37 mouse cellular contexts compared by ENCODE assay signal in the genomic region with DNA sequence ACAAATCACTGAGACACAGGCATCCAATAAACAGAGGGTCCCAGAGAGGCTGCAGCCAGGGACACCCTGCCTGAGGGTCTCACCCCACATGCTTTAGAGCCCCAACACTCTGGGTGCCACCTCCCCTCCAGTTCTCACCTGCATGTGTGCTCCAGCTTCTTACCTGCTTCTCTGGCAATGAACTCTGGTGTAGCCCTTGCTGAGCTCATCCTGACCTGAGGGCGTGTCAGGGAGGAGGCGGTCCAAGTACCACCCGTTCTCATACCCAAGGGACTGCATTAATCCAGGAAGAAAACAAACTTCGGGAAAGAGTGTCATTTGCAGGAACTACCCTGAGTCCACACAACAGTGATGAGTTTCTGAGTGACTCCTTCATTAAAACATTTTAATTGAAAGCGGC. TPM values are rescaled to one million over a fixed set of nuclear protein-coding genes. Genes with fewer than 3 reads are reported as not detected.
DNase-seq lines count a peak whose midpoint lies in the region; ATAC-seq and TF ChIP-seq lines count a peak whose summit lies in the region.
"Had no signal": no experiment of that assay in that cellular context is flagged by ENCODE, and none has a peak within 500 bp of the region (broad histone marks: within the 10 kb centered on the region; RNA-seq: fewer than 3 reads in every experiment).

Sectm1b (minus strand) TSS at position 191 of the 400 bp plus-strand sequence.

- no peak for ATAC-seq in megakaryocyte, adult 5-6 weeks (ENCODE audit: poor library complexity, severe bottlenecking)
- ATAC-seq in inflammation-experienced regulatory T-cells, adult 6 months = no peak
- ATAC-seq: forebrain, embryonic 13.5 days; hindbrain, embryonic 16.5 days; midbrain, embryonic 15.5 days had no signal

- H3K9me3 ChIP-seq in megakaryocyte, embryonic 14.5 days = no peaks in the 10 kb centered on the region
- H3K9me3 ChIP-seq: embryonic facial prominence, embryonic 10.5 days; embryonic facial prominence, embryonic 15.5 days; forebrain, embryonic 13.5 days; heart, embryonic 10.5 days; heart, embryonic 15.5 days; liver, embryonic 13.5 days; midbrain, embryonic 10.5 days; midbrain, embryonic 15.5 days had no signal

- TF ChIP-seq POLR2A in kidney, adult 2 months (IDR thresholded peaks at IDR 0.05; ENCODE audit: low read depth, low read length) = no peak

- H3K27me3 ChIP-seq in kidney, adult 2 months (replicated peaks; ENCODE audit: control insufficient read depth, insufficient read depth, low read length) = no peaks in the 10 kb centered on the region
- H3K27me3 ChIP-seq in megakaryocyte, embryonic 14.5 days (replicated peaks) = peaks cover 62% of the 10 kb centered on the region
- H3K27me3 ChIP-seq: embryonic facial prominence, embryonic 15.5 days; forebrain, embryonic 13.5 days; liver, embryonic 13.5 days; midbrain, embryonic 15.5 days had no signal

- H3K36me3 ChIP-seq in kidney, adult 2 months (ENCODE audit: control insufficient read depth, insufficient read depth, low read length) = no peaks in the 10 kb centered on the region
- no peaks in the 10 kb centered on the region for H3K36me3 ChIP-seq in megakaryocyte, embryonic 14.5 days (replicated peaks; ENCODE audit: low read length)
- H3K36me3 ChIP-seq: embryonic facial prominence, embryonic 10.5 days; embryonic facial prominence, embryonic 15.5 days; heart, embryonic 10.5 days; heart, embryonic 15.5 days; liver, embryonic 13.5 days; midbrain, embryonic 10.5 days; midbrain, embryonic 15.5 days had no signal

- 54% methylated on average over 5 of the region's 5 CpGs for WGBS in kidney, adult 2 months
- 35% methylated on average over 5 of the region's 5 CpGs for WGBS in large intestine, adult 2 months

- H3K27ac ChIP-seq in kidney, adult 2 months (ENCODE audit: insufficient read depth, low read depth, low read length) = peak within 1 kb of the TSS; percentile 40; the same call in 1 of the 2 replicates
- H3K27ac ChIP-seq: embryonic facial prominence, embryonic 10.5 days; forebrain, embryonic 13.5 days; heart, embryonic 10.5 days; heart, embryonic 15.5 days; kidney, postnatal 0 days; liver, embryonic 13.5 days; macrophage; midbrain, embryonic 10.5 days; midbrain, embryonic 15.5 days had no signal

- peak; percentile 76 for DNase-seq in kidney, adult 2 months
- no peak for DNase-seq in kidney, postnatal 14 days
- DNase-seq in large intestine, adult 2 months (ENCODE audit: low read depth, low spot score) = no peak
- DNase-seq in MN1 (ENCODE audit: low spot score) = no peak
- DNase-seq: adrenal gland, adult 8-10 months; cerebellum, adult 8-10 months; cerebellum, postnatal 25 days; gastrocnemius, postnatal 25 days; heart, adult 11 months; layer of hippocampus, postnatal 36 days; left cerebral cortex, postnatal 4 days; liver, embryonic 13.5 days; lung, adult 2 months; lung, postnatal 10 days; right cerebral cortex, postnatal 25 days; spleen, adult 18-20 months had no signal

- no peak for TF ChIP-seq CTCF in kidney, adult 2 months (conservative IDR thresholded peaks at IDR 0.05; ENCODE audit: insufficient read depth, insufficient read length, low read depth, low read length)

- H3K4me3 ChIP-seq in kidney, adult 2 months (ENCODE audit: insufficient read depth, low read depth, low read length) = peak within 1 kb of the TSS; percentile 16; the same call in 1 of the 2 replicates
- H3K4me3 ChIP-seq in megakaryocyte, embryonic 14.5 days (replicated peaks) = peak within 1 kb of the TSS; percentile 85
- H3K4me3 ChIP-seq: embryonic facial prominence, embryonic 10.5 days; embryonic facial prominence, embryonic 15.5 days; forebrain, embryonic 13.5 days; heart, embryonic 10.5 days; heart, embryonic 15.5 days; liver, embryonic 13.5 days; midbrain, embryonic 10.5 days; midbrain, embryonic 15.5 days had no signal

- peaks cover 18% of the 10 kb centered on the region for H3K4me1 ChIP-seq in kidney, adult 2 months (ENCODE audit: control insufficient read depth, insufficient read depth, low read length)
- H3K4me1 ChIP-seq in megakaryocyte, embryonic 14.5 days = peaks cover 24% of the 10 kb centered on the region
- H3K4me1 ChIP-seq: forebrain, embryonic 13.5 days; heart, embryonic 10.5 days; liver, embryonic 13.5 days; midbrain, embryonic 10.5 days; midbrain, embryonic 15.5 days had no signal

RNA-seq across cellular contexts. Expression of gene Sectm1b, which starts in this region (rescaled TPM):
- polyA plus RNA-seq in kidney, adult 2 months (2012; rRNA removed) = 66.6 and 75.2 TPM in 2 replicates
- not detected in 2 replicates for polyA plus RNA-seq in megakaryocyte, embryonic 14.5 days (2012; ENCODE audit: insufficient read depth, low replicate concordance)
- total RNA-seq in megakaryocyte, adult 5-6 weeks (2015) = not detected in 2 replicates
- not detected in 2 replicates for total RNA-seq in megakaryocyte, adult 5-6 weeks (2017)
- 251 and 268 TPM in 2 replicates for polyA plus RNA-seq in large intestine, adult 2 months (2012; rRNA removed)
- not detected for polyA plus RNA-seq in inflammation-experienced regulatory T-cells, adult 6 months (2017; shearing (Covaris generic))
- total RNA-seq: adrenal gland, adult 8-10 months; gastrocnemius, postnatal 25 days; heart, postnatal 25 days; layer of hippocampus, postnatal 36 days; left cerebral cortex, postnatal 4 days; neutrophil, adult 5-6 weeks had no signal
- polyA plus RNA-seq: activated CD4-positive, CD25-positive, alpha-beta regulatory T cell, adult 4 months; CD4-positive, CD25-positive, alpha-beta regulatory T cell, adult 4 months; embryonic facial prominence, embryonic 10.5 days; forebrain, embryonic 13.5 days; heart, embryonic 10.5 days; heart, embryonic 15.5 days; hindbrain, embryonic 11.5 days; hindbrain, embryonic 16.5 days; limb, embryonic 14.5 days; macrophage; midbrain, embryonic 10.5 days; midbrain, embryonic 15.5 days; neural tube, embryonic 11.5 days; testis, adult 2 months had no signal

Comparison
In these comparisons a context has a peak if more than half of its experiments do, and no peak if none do; other contexts are left out.
1. RNA of gene Sectm1b (polyA plus RNA-seq): 251 to 268 TPM in large intestine, adult 2 months and 66.6 to 75.2 TPM in kidney, adult 2 months; not detected in megakaryocyte, embryonic 14.5 days and not detected in inflammation-experienced regulatory T-cells, adult 6 months; every median in the first group is over 10 times any median in the second.